Mouse (Mus musculus): ENCODE data around the gene Efcab5. TPM values are rescaled to one million over a fixed set of nuclear protein-coding genes. Genes with fewer than 3 reads are reported as not detected.
"Not testable (repeated sequence)": the region's sequence is repeated elsewhere in the genome, so short reads cannot be mapped to it uniquely, and the experiment has no call there.

The Efcab5 gene
- polyA plus RNA-seq, 1 experiment from 2014 or later, result 0.22 TPM

- 79% methylated on average over 12 of the region's 12 CpGs for WGBS
- not testable (repeated sequence) for H3K4me1 ChIP-seq (replicated peaks); H3K27me3 ChIP-seq (ENCODE audit: insufficient read depth, poor library complexity, severe bottlenecking); H3K4me3 ChIP-seq; H3K36me3 ChIP-seq; DNase-seq (ENCODE audit: low spot score); H3K9me3 ChIP-seq; H3K27ac ChIP-seq
Observed at GRCm38 (mm10) chr11:77107872-77108271, 80.9 kb downstream of the Efcab5 start.

DNA sequence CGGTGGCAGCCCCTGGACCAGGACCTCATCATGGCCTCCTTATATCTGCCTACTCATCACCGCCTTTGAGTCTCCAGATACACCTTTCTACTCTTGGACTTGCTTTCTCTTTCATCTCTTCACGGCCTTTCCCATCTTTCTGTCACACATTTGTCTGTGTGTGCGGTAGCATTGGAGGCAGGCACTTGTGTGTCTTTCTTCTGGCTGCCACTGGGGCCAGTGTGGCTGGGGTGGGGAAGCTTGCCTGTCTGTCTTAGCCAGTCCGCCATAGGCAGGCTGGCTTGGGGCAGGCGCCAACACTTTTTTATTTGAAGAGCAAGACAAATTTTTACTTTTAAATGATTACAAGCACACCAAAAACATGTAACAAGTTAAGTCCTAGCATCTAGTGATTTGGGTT lies 81.8 kb downstream of the Efcab5 start:
- Histone ChIP-seq H3K9me3 (no peaks in the 10 kb centered on the region), H3K36me3 (no peaks in the 10 kb centered on the region), H3K4me3 (no peak overlapping the region), H3K27ac (no peak overlapping the region), H3K27me3 (ENCODE audit: insufficient read depth, poor library complexity, severe bottlenecking) (no peaks in the 10 kb centered on the region; the same call in 1 of the 2 replicates), H3K4me1 (replicated peaks) (no peaks in the 10 kb centered on the region)
- 90% methylated on average over 6 of the region's 6 CpGs for WGBS
- DNase-seq (ENCODE audit: low spot score), result no peak

DNA sequence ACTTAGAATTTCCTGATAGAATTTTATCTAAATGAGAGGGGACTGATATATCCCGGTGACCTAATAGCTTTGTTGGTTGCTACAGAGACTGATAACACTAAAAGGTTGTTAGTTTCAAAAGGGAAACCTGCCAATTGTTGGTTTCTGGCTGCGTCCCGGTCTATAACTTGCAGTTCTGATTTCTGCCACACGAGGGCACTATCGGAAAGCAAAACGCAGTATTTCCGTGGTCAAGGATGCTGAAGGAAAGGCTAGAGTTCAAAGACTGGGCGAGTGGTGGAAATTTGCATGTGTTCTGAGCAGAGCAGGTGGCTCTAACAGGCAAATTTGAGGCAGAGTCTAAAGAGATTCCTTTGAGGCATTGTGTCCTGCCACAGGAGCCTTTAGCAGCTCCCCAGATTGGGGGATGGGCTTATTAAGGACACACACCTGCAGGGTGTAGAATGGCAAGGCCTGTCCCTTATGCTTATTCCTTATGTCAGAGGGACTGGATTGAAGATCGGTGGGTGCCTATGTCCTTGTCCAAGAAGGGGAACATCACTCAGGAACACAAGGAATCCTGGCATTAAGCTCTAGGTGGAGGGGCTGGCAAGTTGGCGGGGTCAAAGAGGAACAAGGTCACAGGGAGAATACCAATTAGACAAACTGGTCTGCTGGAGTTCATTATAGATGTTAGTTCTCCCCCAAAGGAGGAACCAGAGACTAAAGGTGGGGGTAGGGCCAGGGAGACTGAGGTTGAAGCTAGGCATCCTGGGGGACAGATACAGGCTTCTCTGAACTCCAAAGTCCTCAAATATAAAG lies 88.4 kb downstream of the Efcab5 start:
- Histone ChIP-seq H3K36me3 (no peaks in the 10 kb centered on the region), H3K27me3 (ENCODE audit: insufficient read depth, poor library complexity, severe bottlenecking) (0 out of 2 replicates have a peak, but pooled peaks cover 3% of the 10 kb centered on the region), H3K4me1 (replicated peaks) (0 out of 2 replicates have a peak, but pooled peaks cover 3% of the 10 kb centered on the region), H3K9me3 (no peaks in the 10 kb centered on the region), H3K27ac (no peak overlapping the region), H3K4me3 (no peak overlapping the region)
- WGBS, result 17% methylated on average over 10 of the region's 10 CpGs
- DNase-seq (ENCODE audit: low spot score), result peak; percentile 78

DNA sequence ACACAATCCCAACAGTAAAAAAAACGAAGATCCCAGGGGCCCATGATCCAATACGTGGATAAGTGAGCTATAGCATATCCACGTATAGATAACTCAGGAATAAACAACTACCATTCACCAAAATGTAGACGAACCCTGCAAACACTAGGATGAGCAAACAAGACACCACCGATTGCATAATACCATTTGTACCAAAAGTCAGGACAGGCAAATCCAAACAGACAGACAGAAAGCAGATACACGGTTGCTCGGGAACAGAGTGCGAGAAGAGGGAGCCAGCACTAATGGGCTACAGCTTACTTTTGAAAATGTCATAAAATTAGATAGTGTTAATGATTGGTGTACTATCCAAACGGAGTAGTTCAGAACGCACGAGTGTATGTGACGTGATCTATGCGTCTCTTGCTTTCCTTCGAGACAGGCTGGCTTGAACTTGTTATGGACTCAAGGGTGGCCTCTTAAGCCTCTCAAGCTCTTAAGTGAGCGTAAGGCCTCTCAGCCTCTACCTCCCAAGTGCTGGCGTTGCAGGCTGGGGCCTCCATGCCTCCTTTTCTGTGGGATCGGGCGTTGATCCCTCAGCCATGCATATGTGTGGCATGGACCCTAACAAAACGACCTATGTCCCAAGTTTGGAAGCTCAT lies 90.3 kb downstream of the Efcab5 start:
- Histone ChIP-seq H3K27me3 (ENCODE audit: insufficient read depth, poor library complexity, severe bottlenecking) (0 out of 2 replicates have a peak, but pooled peaks cover 3% of the 10 kb centered on the region), H3K27ac (no peak overlapping the region)
- 85% methylated on average over 19 of the region's 19 CpGs for WGBS

DNA sequence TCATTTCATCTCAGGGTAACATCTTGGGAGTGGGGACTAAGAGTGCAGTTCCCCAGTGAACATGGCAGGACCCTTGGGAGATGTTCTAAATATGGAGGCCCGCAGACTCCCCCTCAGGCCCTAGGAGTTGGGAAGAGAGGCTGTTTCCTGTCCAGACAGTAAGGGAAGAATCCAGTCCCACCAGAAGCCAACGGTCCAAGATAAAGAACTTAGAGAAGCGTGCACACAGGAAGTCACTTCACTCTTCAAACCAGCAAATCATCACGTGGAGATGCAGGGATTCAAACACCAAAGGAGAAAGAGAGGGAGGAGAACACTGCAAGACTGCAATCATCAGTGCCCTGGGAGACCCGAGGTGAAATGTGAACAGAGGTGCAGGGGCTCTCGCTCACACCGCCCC lies 91.8 kb downstream of the Efcab5 start:
- DNase-seq (ENCODE audit: low spot score), result no peak
- 78% methylated on average over 7 of the region's 7 CpGs for WGBS
- H3K9me3 ChIP-seq, result no peaks in the 10 kb centered on the region

More for the DNA sequence above, 90.3 kb downstream of the Efcab5 start:
- Histone ChIP-seq H3K36me3 (no peaks in the 10 kb centered on the region), H3K9me3 (no peaks in the 10 kb centered on the region), H3K4me1 (replicated peaks) (0 out of 2 replicates have a peak, but pooled peaks cover 3% of the 10 kb centered on the region), H3K4me3 (no peak overlapping the region)
- DNase-seq (ENCODE audit: low spot score), result no peak

GRCm38 (mm10) chr11:77096581-77096980 lies 92.2 kb downstream of the Efcab5 start:
- no peak overlapping the region for H3K27ac ChIP-seq
- no peak overlapping the region for H3K4me3 ChIP-seq
- H3K9me3 ChIP-seq, result no peaks in the 10 kb centered on the region
- no peaks in the 10 kb centered on the region for H3K36me3 ChIP-seq
- no peak for DNase-seq (ENCODE audit: low spot score)
- 0 out of 2 replicates have a peak, but pooled peaks cover 3% of the 10 kb centered on the region for H3K27me3 ChIP-seq (ENCODE audit: insufficient read depth, poor library complexity, severe bottlenecking)
- H3K4me1 ChIP-seq (replicated peaks), result peaks cover 7% of the 10 kb centered on the region; the same call in 1 of the 2 replicates
- WGBS, result 84% methylated on average over 3 of the region's 3 CpGs

More for the DNA sequence above, 91.8 kb downstream of the Efcab5 start:
- Histone ChIP-seq H3K27ac (no peak overlapping the region), H3K27me3 (ENCODE audit: insufficient read depth, poor library complexity, severe bottlenecking) (0 out of 2 replicates have a peak, but pooled peaks cover 3% of the 10 kb centered on the region), H3K4me3 (no peak overlapping the region), H3K4me1 (replicated peaks) (peaks cover 7% of the 10 kb centered on the region; the same call in 1 of the 2 replicates), H3K36me3 (no peaks in the 10 kb centered on the region)

DNA sequence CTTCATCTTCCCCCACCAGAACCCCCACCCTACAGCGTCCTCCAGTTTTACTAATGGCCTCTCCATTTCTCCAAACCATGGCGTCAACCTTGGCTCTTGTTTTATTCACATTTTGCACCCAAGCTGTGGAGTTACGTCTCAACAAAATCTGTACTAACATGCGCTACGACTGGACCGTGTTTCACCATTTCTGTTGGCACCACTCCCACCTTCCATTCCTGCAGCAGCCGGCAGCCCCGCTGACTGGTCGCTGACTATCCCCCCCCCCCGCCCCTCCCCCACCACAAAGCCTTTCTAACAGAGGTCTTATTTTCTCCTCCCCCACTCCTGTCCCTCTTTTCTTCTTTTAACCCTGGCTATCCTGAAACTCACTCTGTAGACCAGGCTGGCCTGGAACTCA lies 93.6 kb downstream of the Efcab5 start:
- Histone ChIP-seq H3K27ac (no peak overlapping the region), H3K4me1 (replicated peaks) (peaks cover 4% of the 10 kb centered on the region; the same call in 1 of the 2 replicates), H3K4me3 (no peak overlapping the region), H3K9me3 (no peaks in the 10 kb centered on the region), H3K27me3 (ENCODE audit: insufficient read depth, poor library complexity, severe bottlenecking) (0 out of 2 replicates have a peak, but pooled peaks cover 3% of the 10 kb centered on the region), H3K36me3 (no peaks in the 10 kb centered on the region)
- WGBS, result 63% methylated on average over 10 of the region's 10 CpGs
- DNase-seq (ENCODE audit: low spot score), result no peak

DNA sequence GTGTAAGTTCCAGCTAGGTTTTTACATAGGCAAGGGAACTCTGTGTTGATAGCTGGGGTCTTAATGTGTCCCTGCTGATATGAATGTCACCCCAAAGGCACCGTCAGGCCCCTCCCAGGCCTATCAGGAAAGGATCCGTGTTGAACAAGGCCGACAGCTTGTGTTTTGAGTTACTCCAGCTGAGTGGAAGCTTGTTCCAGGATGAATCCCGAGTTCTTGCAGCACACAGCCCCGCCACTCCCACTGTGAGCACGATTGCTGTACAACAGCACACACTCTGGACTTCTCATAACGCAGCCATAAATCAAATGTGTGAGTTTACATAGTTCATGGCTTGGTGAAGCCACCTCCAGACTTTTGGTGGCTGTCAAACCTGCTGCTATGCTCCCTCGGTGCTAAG lies 94.6 kb downstream of the Efcab5 start:
- Histone ChIP-seq H3K9me3 (no peaks in the 10 kb centered on the region), H3K4me1 (replicated peaks) (peaks cover 4% of the 10 kb centered on the region; the same call in 1 of the 2 replicates), H3K27ac (no peak overlapping the region), H3K4me3 (no peak overlapping the region), H3K27me3 (ENCODE audit: insufficient read depth, poor library complexity, severe bottlenecking) (0 out of 2 replicates have a peak, but pooled peaks cover 3% of the 10 kb centered on the region), H3K36me3 (no peaks in the 10 kb centered on the region)
- no peak for DNase-seq (ENCODE audit: low spot score)
- WGBS, result 75% methylated on average over 8 of the region's 8 CpGs

GRCm38 (mm10) chr11:77093208-77093607 lies 95.6 kb downstream of the Efcab5 start:
- Histone ChIP-seq H3K27ac (no peak overlapping the region), H3K9me3 (no peaks in the 10 kb centered on the region), H3K27me3 (ENCODE audit: insufficient read depth, poor library complexity, severe bottlenecking) (0 out of 2 replicates have a peak, but pooled peaks cover 3% of the 10 kb centered on the region), H3K4me1 (replicated peaks) (peaks cover 4% of the 10 kb centered on the region; the same call in 1 of the 2 replicates), H3K36me3 (no peaks in the 10 kb centered on the region), H3K4me3 (peak overlapping the region; percentile 42)
- WGBS, result 2% methylated on average over 11 of the region's 11 CpGs
- DNase-seq (ENCODE audit: low spot score), result peak; percentile 63

DNA sequence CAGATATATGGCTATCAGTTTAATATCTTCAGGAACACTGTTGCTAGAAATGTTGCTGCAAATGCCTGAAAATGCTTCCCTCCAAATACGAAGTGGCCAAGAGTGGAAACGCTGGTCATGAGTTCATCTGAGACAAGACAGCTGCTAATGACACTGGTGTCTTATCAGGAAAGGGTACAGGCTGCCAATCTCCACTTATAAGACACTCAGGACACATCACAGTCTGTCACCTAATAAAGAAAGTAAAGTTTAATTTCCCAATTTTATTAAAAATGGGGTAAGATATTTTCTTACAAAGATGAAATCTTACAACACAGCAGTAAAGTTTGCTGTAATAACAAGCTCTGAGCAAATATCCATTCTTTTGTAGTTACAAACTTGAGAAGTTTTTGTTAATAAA lies 99.6 kb downstream of the Efcab5 start:
- DNase-seq (ENCODE audit: low spot score), result no peak
- H3K36me3 ChIP-seq, result no peaks in the 10 kb centered on the region
- H3K4me1 ChIP-seq (replicated peaks), result peaks cover 4% of the 10 kb centered on the region; the same call in 1 of the 2 replicates
- 84% methylated on average over 2 of the region's 2 CpGs for WGBS
- no peak overlapping the region for H3K4me3 ChIP-seq
- no peaks in the 10 kb centered on the region for H3K9me3 ChIP-seq
- no peak overlapping the region for H3K27ac ChIP-seq
- H3K27me3 ChIP-seq (ENCODE audit: insufficient read depth, poor library complexity, severe bottlenecking), result no peaks in the 10 kb centered on the region

DNA sequence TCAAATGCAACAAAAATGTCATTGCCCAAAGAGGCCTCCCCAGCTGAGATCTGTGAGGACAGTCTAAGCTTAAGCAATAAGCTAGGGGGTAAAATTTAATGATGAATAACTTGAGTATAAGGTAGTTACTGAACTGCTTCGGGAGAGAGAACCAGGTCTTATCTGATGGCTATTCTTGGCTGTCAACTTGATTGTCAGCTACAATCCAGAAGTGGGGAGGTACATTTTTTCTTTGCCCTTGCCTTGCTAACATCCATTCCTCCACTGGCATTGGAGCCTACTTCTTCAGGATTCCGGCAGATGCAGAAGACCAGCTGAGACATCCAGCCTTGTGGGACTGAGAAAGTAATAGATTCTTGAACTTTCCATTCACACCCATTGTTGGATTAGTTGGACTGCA lies 101.8 kb downstream of the Efcab5 start:
- Histone ChIP-seq H3K27me3 (ENCODE audit: insufficient read depth, poor library complexity, severe bottlenecking) (no peaks in the 10 kb centered on the region; the same call in 1 of the 2 replicates), H3K4me3 (no peak overlapping the region), H3K36me3 (no peaks in the 10 kb centered on the region), H3K9me3 (no peaks in the 10 kb centered on the region), H3K27ac (no peak overlapping the region), H3K4me1 (replicated peaks) (no peaks in the 10 kb centered on the region)
- WGBS, result 78% methylated on average over 2 of the region's 2 CpGs
- DNase-seq (ENCODE audit: low spot score), result no peak

DNA sequence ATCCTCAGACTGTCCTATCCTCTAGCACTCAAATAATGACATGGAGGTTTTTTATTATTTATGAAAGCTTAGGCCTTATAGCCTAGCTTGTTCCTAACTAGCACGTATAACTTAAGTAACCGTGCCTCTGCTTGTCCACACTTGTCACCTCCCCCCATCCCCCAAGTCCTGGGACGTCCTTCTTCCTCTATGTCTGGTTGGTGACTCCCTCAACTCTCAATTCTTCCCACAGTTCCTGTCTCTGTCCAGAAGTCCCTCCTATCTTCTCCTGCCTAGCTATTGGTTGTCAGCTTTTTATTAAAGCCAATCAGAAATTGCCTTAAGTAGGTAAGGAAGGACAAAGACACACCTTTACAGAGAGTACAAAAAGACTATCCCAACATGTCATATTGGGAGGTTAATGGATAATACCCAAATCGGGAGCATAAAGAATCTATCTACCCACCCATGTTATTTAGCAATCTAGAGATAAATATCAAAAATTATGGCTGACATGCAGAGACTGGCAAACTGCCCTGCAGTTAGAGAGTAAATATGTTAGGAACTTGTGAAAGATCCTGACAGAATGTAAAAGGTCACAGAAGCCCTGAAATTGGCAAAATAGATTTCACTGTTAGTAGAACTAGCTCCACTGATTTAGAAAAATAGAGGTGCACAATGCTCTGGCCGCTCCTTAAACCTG lies 104.6 kb downstream of the Efcab5 start:
- DNase-seq (ENCODE audit: low spot score), result no peak
- Histone ChIP-seq H3K27me3 (ENCODE audit: insufficient read depth, poor library complexity, severe bottlenecking) (peaks cover 3% of the 10 kb centered on the region; the same call in 1 of the 2 replicates), H3K9me3 (no peaks in the 10 kb centered on the region), H3K36me3 (no peaks in the 10 kb centered on the region), H3K27ac (no peak overlapping the region), H3K4me1 (replicated peaks) (no peaks in the 10 kb centered on the region), H3K4me3 (no peak overlapping the region)
- WGBS, result 65% methylated on average over 5 of the region's 5 CpGs

All from hindbrain, embryonic 10.5 days (tissue).